Mouse (Mus musculus) embryonic facial prominence, embryonic 14.5 days (tissue): ENCODE data around the gene Pias1. TPM values are rescaled to one million over a fixed set of nuclear protein-coding genes. Genes with fewer than 3 reads are reported as not detected.

Source experiments
- ATAC-seq: fragments of 200-750 bp; cut with Nextera tagmentation; 2 replicates; pipeline ENCODE4 v1.8.0; 2017; ENCODE audit warnings: low read depth, moderate number of reproducible peaks, moderate TSS enrichment
- DNase-seq: peaks from one replicate; pipeline ENCODE4 v3.0.0-alpha.2; 2015; ENCODE audit warnings: low spot score
- H3K27ac ChIP-seq: fragments of 300-500 bp; sonication (generic); replicated peaks from 2 replicates; pipeline ENCODE4 v1.5.1; 2014; ENCODE audit warnings: low read depth, mild to moderate bottlenecking, low read length, moderate library complexity
- H3K27me3 ChIP-seq: fragments of 300-500 bp; sonication (generic); replicated peaks from 2 replicates; pipeline ENCODE4 v1.6.1; 2014; ENCODE audit warnings: low read length; ENCODE audit not compliant: control insufficient read depth, insufficient read depth
- H3K36me3 ChIP-seq: fragments of 300-500 bp; sonication (generic); 2 replicates; pipeline ENCODE4 v1.6.1; 2014; ENCODE audit warnings: low read length, mixed read lengths; ENCODE audit not compliant: control insufficient read depth, insufficient read depth
- H3K4me1 ChIP-seq: fragments of 300-500 bp; sonication (generic); 2 replicates; pipeline ENCODE4 v1.6.1; 2014; ENCODE audit warnings: antibody characterized with exemption, low read length; ENCODE audit not compliant: control insufficient read depth, insufficient read depth
- H3K4me2 ChIP-seq: fragments of 300-500 bp; sonication (generic); 2 replicates; pipeline ENCODE4 v1.6.1; 2014; ENCODE audit warnings: low read depth, mild to moderate bottlenecking, low read length, moderate library complexity, mixed read lengths
- H3K4me3 ChIP-seq: fragments of 300-500 bp; sonication (generic); 2 replicates; pipeline ENCODE4 v1.5.1; 2014; ENCODE audit warnings: low read depth, mild to moderate bottlenecking, low read length
- H3K9ac ChIP-seq: fragments of 300-500 bp; sonication (generic); 2 replicates; pipeline ENCODE4 v1.6.1; 2014; ENCODE audit warnings: low read depth, mild to moderate bottlenecking, low read length, moderate library complexity, mixed read lengths
- H3K9me3 ChIP-seq: fragments of 300-500 bp; sonication (generic); 2 replicates; pipeline ENCODE4 v1.6.1; 2016; ENCODE audit warnings: low read length; ENCODE audit not compliant: control insufficient read depth
- WGBS: fragments of 180-500 bp; shearing (Covaris S2); extraction: QIAGEN DNeasy Blood & Tissue Kit; methylation state at CpG from one replicate; pipeline ENCODE4 v1.1.7; 2014; 5-methylcytosine and 5-hydroxymethylcytosine counted together
- polyA plus RNA-seq: library from polyadenylated mRNA; unstranded; fragments of >200 nt; fragmentation: Nextera tagmentation; extraction: Ambion mirVana; gene quantifications from 2 replicates; pipeline ENCODE4 v1.2.1, GENCODE M21; 2014

The Pias1 gene
- polyA plus RNA-seq, 1 experiment from 2014 or later, result 47.2 TPM

DNA sequence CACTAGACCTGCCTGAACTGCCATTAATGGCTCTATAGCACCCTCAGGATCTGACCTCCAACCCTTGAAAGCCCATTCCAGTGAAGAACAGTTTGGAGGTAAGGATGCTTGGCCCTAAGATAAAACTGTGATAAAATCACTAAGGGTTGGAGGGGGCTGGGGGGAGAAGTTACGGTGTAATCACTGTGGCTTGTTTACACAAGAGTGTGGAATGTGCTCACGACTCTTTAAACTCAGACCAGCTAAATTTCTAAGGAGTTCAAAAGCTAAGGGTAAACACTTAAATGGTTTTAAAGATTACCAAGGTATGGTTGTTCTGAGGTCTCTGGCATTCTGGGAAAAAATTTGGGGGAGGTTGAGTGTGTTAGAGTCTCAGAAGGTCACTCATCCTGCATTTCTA is 7.5 kb upstream of the Pias1 start:
- Histone ChIP-seq H3K27me3 (no peaks in the 10 kb centered on the region), H3K27ac (no peak overlapping the region), H3K4me2 (no peak overlapping the region), H3K4me3 (no peak overlapping the region), H3K9ac (no peak overlapping the region), H3K36me3 (no peaks in the 10 kb centered on the region), H3K9me3 (no peaks in the 10 kb centered on the region), H3K4me1 (no peaks in the 10 kb centered on the region)
- WGBS, result 29% methylated on average over 2 of the region's 2 CpGs
- ATAC-seq, result no peak
- no peak for DNase-seq

DNA sequence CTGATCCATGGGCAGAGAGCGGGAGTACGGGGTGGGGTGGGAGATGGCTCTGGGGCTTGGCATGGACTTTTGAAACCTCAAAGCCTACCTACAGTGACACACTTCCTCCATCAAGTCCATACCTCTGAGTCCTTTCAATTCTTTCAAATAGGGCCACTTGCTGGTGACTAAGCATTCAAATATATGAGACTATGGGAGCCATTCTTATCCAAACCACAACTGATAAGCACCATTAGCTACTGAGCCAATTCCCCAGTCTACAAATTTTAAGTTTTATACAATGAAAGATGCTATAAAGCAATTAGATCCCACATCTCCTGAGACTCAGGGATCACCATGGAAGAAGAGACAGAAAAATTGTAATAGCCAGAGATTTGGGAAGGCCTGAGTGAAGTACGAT is 2.4 kb upstream of the Pias1 start:
- H3K27ac ChIP-seq, result no peak overlapping the region
- no peak overlapping the region for H3K9ac ChIP-seq
- DNase-seq (no peak), ATAC-seq (no peak)
- H3K36me3 ChIP-seq, result no peaks in the 10 kb centered on the region
- 97% methylated on average over 3 of the region's 3 CpGs for WGBS
- no peaks in the 10 kb centered on the region for H3K4me1 ChIP-seq
- no peak overlapping the region for H3K4me2 ChIP-seq
- no peak overlapping the region for H3K4me3 ChIP-seq
- H3K27me3 ChIP-seq, result no peaks in the 10 kb centered on the region
- no peaks in the 10 kb centered on the region for H3K9me3 ChIP-seq

DNA sequence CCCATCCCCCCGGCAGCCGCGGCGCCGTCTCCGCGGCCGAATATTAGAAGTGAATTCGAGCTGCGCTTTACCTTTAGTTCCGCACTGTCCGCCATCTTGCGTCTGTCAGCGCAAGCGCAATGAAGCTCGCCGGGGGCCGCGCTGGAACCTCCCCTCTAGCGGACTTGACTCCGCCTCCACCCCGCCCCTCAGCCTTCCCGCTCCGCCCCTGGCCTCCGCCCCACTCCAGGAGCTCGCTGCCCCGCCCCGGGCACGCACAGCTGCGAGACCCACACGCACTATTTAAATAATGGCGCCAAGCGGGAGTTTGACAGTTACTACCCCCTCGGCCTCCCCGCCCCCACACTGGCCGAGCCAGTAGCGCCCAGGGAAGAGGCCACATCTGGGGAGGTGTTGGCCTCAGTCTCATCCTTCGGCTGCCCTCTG is 6.9 kb downstream of the Pias1 start:
- H3K4me2 ChIP-seq, result peak overlapping the region; percentile 83
- WGBS, result 0% methylated on average over 17 of the region's 38 CpGs
- no peaks in the 10 kb centered on the region for H3K27me3 ChIP-seq
- peak overlapping the region; percentile 96 for H3K4me3 ChIP-seq
- ATAC-seq (peak; percentile 97), DNase-seq (peak; percentile 98)
- H3K36me3 ChIP-seq, result no peaks in the 10 kb centered on the region
- no peaks in the 10 kb centered on the region for H3K9me3 ChIP-seq
- 0 out of 2 replicates have a peak, but pooled peaks cover 10% of the 10 kb centered on the region for H3K4me1 ChIP-seq
- peak overlapping the region; percentile 97 for H3K27ac ChIP-seq
- H3K9ac ChIP-seq, result peak overlapping the region; percentile 91

DNA sequence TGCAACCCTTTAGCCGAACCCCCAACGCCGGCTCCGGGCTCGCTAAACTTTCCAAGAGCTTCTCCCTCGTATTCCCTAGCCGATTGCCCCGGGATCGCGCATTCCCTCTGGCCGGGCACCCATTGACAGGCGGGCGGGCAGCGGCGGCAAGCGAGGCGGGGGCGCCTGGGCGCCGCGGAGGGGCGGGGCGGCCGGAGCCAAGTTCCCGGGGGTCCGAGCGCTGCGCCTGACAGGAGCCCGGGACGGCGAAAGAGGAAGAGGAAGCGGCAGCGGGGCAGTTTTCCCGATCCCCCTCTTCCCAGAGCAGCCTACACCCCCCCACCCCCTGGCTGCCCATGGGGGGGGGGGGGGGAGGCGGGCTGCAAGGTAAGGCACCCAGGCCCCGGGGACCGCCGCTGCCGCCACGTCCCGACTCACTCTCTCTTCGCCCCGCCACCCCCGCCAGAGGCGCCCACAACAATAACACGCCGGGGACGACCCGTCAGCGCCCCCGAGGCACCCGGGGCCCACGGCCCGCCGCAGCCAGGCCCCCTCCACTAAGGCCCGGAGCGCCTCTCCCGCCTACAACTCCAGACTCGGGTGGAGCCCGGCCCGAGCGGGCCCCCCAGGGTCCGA is 7.5 kb downstream of the Pias1 start:
- Histone ChIP-seq H3K36me3 (no peaks in the 10 kb centered on the region), H3K27me3 (no peaks in the 10 kb centered on the region), H3K9me3 (no peaks in the 10 kb centered on the region), H3K4me1 (0 out of 2 replicates have a peak, but pooled peaks cover 11% of the 10 kb centered on the region), H3K27ac (peak overlapping the region; percentile 97), H3K9ac (peak overlapping the region; percentile 91), H3K4me2 (peak overlapping the region; percentile 83), H3K4me3 (peak overlapping the region; percentile 96)
- WGBS, result 1% methylated on average over 17 of the region's 63 CpGs
- DNase-seq, result peak; percentile 48
- ATAC-seq, result peak; percentile 79

DNA sequence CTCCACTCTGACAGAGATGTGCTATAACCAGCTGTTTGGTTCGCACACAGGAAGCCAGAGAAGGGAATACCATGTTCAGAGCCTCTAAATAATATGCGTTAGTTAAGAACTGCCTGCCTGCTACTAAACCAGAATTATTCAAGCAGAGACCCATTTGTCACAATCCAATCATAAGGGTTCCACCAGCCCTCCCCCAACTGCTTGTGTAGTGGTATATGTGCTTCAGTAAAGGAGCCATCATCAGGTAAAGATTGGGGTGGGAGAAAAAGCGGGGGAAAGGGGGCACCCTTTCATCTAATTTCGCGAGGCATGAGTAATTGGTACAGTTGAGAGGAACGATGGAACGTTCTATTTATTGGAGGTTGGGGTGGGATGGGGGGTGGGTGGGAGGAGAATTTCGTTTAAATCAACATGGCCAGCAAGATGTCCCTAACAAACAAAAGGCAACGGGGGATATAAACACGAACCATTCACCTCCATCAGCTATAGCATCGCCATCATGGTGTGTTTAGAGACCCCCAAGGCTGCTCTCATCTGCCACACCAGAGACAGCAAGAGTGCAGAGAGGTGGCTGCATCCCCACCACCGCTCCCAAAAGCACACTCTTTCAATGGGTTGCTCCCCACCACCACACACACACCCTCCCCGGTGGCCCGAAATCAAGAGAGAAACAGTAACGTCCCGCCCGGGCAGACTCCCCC is 8.1 kb downstream of the Pias1 start:
- H3K4me3 ChIP-seq, result peak overlapping the region; percentile 96

DNA sequence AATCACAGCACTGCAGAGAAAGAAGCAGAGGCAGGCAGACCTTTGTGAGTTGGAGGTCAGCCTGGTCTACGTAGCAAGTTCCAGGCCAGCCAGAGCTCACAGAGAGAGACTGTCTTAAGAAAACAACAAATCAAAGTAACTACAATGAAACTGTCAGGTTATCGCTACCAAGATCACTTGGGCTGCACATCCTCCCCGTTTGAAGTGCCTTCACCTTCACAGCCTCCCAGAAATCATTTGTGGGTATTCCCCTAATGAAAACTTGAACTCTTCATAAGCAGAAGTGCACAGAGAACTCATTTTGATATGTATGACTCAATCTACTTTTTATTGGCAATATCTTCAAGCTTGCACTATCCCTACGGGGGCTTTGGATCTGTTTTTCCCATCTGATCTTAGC is 10.6 kb downstream of the Pias1 start:
- ATAC-seq (no peak), DNase-seq (no peak)
- no peaks in the 10 kb centered on the region for H3K27me3 ChIP-seq
- no peak overlapping the region for H3K4me3 ChIP-seq
- H3K27ac ChIP-seq, result no peak overlapping the region
- no peak overlapping the region for H3K4me2 ChIP-seq
- no peaks in the 10 kb centered on the region for H3K9me3 ChIP-seq
- H3K9ac ChIP-seq, result no peak overlapping the region
- no peaks in the 10 kb centered on the region for H3K36me3 ChIP-seq
- 0 out of 2 replicates have a peak, but pooled peaks cover 11% of the 10 kb centered on the region for H3K4me1 ChIP-seq
- WGBS, result 75% methylated on average over 4 of the region's 4 CpGs

More for the DNA sequence above, 8.1 kb downstream of the Pias1 start:
- H3K27me3 ChIP-seq, result no peaks in the 10 kb centered on the region
- 3% methylated on average over 12 of the region's 17 CpGs for WGBS
- ATAC-seq (peak; percentile 6; the same call in 1 of the 2 replicates), DNase-seq (no peak)
- H3K4me1 ChIP-seq, result 0 out of 2 replicates have a peak, but pooled peaks cover 11% of the 10 kb centered on the region
- no peaks in the 10 kb centered on the region for H3K36me3 ChIP-seq
- H3K9me3 ChIP-seq, result no peaks in the 10 kb centered on the region
- H3K27ac ChIP-seq, result peak overlapping the region; percentile 97
- H3K9ac ChIP-seq, result peak overlapping the region; percentile 91
- H3K4me2 ChIP-seq, result peak overlapping the region; percentile 83

DNA sequence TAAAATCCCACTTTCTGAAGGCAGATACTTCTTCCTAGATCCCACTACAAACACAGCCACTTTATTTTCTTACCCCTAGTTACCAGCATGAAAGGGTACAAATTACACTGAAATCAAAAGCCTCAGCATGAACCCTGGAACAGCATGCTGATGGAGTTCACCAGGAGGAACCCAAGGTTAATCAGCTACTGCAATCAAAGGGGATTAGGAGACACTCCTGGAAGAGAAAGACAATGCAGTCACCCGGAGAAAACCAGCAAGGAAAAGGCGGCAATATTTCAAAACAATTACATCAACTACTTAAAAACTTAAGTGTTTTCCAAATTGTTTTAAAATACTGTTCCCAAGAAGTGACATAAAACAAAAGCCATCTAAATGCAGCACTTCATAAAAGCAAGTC is 11.9 kb downstream of the Pias1 start:
- H3K9me3 ChIP-seq, result no peaks in the 10 kb centered on the region

DNA sequence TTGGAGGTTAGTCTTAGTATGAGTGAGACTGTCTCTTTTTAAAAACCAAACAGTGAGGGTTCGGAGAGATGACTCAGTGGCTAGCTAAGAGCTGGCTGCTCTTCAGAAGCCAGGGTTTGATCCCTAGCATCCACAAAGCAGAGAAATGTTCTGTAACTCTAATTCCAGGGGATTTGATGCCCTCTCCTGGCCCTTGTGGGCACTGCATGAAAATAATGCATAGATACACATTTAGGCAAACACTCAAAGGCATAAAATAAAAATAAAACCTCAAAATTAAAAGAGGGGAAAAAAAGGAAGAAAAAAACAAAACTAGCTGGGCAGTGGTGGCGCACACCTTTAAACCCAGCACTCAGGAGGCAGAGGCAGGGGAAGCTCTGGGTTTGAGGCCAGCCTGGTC is 13.3 kb downstream of the Pias1 start:
- no peak overlapping the region for H3K9ac ChIP-seq
- no peaks in the 10 kb centered on the region for H3K27me3 ChIP-seq
- H3K4me1 ChIP-seq, result 0 out of 2 replicates have a peak, but pooled peaks cover 13% of the 10 kb centered on the region
- no peak overlapping the region for H3K4me2 ChIP-seq
- ATAC-seq (no peak), DNase-seq (no peak)
- no peaks in the 10 kb centered on the region for H3K36me3 ChIP-seq
- no peaks in the 10 kb centered on the region for H3K9me3 ChIP-seq
- no peak overlapping the region for H3K4me3 ChIP-seq
- H3K27ac ChIP-seq, result no peak overlapping the region
- WGBS, result 96% methylated on average over 2 of the region's 2 CpGs

More for the DNA sequence above, 11.9 kb downstream of the Pias1 start:
- DNase-seq (no peak), ATAC-seq (no peak)
- Histone ChIP-seq H3K9ac (no peak overlapping the region), H3K27ac (no peak overlapping the region), H3K4me1 (0 out of 2 replicates have a peak, but pooled peaks cover 11% of the 10 kb centered on the region), H3K4me2 (no peak overlapping the region), H3K4me3 (no peak overlapping the region), H3K36me3 (no peaks in the 10 kb centered on the region), H3K27me3 (no peaks in the 10 kb centered on the region)
- WGBS, result 34% methylated on average over 2 of the region's 2 CpGs
